Mouse (Mus musculus) frontal cortex, postnatal 36 days (tissue): ENCODE measurements around the gene Wfdc2.

Experiments used
- DNase-seq, 2 experiments: peaks; one replicate each; pipeline ENCODE4 v3.0.0; 2022; ENCODE audit warnings: low spot score in 2 of 2

Wfdc2 gene

DNA sequence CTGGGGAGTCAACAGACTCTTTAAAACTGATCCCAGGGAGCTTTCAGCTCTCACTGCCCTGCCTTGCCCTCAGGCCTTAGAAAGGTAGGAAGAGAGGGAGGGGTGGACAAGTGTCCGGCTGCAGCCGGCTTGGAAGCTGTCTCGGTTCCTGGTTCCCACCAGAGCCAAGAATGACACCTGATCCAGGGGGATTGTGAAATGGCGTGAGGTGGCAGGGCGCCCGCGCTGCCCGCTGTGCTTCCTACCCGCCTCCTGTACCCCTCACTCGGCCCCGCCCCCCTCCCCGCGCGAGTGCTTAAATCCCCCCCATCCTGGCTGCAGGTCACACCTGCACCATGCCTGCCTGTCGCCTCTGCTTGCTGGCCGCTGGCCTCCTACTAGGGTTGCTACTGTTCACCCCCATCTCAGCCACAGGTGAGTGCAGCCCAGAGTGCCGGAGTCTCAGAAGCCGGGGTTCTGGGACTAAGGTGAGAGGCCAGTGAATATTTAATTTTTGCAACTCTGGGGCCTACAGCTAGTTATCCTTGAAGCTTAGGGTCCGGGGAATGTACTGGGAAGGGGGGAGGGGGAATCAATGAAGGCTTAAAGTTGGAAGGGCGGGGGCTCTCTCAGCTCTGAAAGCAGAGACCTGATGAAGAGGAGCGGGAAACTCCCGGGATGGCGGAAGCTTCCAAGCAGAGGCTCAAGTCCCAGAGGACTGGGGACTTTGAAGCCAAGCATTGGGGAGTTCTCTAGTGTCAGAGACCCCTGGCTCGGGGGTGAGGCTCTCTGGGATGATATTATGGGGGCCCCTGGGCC, at the start of gene Wfdc2:
TSS of gene Wfdc2 (plus strand) at position 23 of the 798 bp plus-strand sequence.
- DNase-seq, result no peak

DNA sequence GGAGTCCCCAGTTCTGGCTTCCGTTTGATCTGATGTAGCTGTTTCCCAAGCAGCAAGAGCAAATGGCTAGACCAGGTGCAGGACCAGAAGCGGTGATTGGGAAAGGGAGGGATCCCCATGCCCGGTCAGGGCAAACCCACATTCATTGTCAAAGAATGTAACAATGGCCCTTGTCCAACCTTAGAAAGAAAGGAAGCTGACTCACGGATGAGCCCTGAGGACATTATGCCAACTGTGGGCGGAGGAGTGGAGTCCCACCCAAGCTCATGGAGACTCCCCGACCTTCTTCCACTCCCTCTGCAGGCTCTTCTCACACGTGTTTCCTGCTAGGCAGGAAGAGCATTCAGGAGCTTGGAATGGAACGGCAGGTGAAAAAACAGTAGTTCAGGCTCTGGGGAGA, 48.8 kb upstream of the Wfdc2 start:
- no peak for DNase-seq

DNA sequence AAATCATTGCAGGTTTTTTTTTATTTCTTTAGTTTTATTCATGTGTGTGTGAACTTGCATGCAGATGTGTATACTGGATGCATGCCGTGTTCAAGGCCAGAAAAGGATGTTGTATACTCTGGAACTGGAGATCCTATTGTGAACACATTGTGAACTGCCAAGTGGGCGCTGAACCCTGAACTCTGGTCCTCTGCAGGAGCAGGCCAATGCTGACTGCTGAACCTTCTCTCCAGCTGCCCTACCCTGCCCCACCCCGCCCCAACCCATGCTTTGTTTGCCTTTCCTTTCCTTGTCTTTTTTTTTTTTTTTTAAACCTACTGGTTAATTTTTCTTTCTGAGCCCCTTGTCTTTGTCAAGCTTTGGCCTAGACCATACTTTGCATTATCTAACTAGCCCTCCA, 47.3 kb upstream of the Wfdc2 start:
- DNase-seq, result no peak

DNA sequence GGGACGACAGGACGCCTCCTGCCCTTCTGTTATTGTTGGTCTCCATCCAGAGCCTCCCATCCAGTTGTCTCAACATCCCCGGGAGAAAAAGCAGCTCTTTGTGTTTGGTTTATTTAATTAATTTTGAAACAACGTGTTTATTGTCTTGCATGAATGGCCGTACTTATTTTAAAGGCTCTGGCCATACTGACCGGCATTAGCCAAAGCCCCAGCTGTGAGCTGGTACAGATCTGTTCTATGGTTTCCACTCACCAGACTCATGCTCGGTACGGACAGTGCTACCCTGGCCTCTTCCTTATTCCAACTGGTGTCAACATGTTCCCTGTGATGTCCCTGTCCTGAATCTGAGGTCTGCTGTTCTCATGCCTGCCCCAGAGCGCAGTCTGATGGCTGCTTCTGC, 46.3 kb upstream of the Wfdc2 start:
- no peak for DNase-seq

DNA sequence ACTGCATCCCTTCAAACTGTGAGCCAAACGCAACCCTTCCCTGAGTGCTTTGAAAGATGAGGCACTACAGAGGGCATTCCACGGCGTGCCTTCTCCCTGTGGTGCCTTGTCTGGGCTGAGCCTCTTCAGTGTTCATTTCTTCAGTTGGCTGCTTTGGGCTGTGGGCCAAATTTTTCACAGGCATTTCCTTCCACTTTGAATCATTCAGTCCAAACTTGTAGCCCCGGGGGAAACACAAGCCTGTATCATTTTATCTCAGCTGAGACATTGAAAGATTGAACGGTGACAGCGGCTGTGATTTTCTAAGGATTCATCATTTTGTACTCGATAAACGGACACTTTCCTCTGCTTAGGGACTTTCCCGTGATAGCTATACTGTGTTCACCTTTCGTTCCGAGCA, 45.6 kb upstream of the Wfdc2 start:
- no peak for DNase-seq

DNA sequence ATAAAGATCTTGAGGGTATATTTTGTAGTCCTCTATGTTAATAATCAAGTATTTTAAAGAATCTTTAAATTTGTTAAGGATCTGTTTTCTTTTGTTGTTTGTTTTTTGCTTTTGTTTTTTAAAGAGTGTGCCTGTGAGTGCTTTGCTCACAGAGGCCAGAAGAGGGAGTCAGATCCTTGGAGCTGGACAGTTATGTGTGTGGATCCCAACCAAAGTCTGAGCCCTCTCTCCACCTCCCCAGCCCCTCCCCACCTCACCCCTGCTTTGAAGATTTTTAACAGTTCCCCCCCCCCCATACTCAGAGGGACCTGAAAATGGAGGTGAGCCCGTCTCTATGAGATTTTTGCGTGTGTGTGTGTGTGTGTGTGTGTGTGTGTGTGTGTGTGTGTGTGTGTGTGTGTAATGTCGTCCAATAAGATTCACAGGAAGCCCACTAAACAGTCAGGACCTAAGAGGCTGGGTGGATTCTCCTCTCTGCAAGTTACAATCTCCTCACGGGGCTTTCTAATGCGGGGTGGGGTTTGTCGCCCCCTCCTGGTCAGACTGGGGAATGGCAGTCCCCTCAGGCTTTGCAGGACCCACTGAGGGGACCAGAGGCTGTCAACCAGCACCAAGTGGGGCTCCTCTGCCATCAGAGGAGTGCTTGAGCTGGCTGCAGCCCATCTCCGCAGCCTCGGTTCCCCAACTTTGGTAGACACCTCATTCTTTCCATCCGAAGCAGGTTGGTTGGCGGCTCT, 44.6 kb upstream of the Wfdc2 start:
- peak in 1 of 2 experiments; percentile 49 for DNase-seq

DNA sequence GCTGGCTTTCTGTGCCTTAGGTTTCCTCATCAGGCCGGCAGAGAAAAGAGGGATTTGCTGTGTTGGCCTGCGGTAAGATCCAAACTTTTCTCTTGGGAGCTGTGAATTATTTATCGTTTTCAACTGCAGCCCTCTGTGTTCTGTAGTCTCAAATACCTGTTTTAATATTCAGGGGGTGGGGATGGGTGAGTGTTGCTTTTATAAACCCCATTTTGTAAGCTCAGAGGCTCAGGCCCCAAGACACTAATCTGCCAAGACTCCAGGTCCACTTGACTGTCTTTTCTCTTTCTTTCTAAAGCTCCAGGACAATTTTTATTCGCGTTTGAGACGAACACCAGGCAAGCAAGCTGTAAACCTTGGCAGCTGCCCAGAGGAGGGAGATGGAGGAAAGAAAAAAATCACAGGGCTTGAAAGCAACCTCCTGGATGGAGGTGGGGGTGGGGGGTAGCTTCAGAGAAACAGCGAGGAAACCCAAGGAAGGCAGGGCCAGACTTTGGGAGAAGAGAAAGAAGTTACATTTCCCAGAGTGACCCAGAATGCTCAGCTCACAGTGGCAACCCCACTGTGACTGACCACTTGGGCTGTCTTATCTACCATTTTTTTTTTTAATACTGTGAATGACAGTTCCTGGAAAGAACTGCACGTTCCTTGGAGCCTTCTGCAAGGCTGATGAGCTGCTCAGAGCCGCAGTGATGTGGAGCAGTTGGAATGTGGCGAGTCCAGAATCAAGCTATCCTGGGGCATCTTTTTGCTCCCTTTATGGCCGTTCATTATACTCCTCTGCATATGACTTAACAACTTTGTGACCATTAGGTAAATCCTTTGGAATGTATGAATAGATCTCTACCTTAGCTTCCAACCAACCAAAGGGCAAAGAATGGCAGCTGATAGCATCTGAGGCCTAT, 43.7 kb upstream of the Wfdc2 start:
- no peak for DNase-seq

DNA sequence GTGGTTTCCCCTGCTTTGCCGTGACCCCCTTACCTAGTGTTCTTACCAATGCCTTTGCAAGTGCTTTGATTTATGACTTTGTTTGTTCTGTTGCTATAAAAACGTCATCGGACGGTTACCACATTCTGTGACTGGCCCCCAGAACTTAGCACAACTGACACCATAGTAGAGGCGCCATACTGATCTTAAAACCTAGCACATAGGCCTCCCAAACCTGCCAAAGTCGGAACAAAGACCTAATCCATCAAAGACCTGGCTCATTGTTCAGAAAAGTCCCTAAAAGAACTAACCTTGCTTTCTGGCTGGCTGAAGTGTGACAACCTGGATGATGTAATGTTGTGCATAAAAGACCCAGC, 43.1 kb upstream of the Wfdc2 start:
- no peak for DNase-seq

DNA sequence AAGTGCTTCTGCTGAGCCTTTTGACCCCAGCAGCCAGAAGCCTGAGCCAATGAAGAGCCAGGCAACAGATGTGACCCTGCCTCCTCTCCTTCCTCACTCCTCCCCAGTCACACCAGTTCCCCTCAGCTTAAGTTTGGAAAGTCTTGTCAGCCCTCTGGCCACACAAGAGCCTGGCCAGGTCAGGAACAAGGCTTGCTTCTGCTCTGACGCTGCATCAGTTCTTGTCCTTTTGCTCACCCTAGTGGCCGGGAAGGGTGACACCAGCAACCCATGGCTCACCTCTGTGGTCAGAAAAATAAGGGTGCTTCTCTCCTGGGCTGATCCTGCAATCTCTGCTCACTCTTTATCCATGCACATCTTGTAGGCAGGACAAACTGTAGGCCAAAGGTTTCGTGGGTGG, 41.4 kb upstream of the Wfdc2 start:
- DNase-seq, result no peak

DNA sequence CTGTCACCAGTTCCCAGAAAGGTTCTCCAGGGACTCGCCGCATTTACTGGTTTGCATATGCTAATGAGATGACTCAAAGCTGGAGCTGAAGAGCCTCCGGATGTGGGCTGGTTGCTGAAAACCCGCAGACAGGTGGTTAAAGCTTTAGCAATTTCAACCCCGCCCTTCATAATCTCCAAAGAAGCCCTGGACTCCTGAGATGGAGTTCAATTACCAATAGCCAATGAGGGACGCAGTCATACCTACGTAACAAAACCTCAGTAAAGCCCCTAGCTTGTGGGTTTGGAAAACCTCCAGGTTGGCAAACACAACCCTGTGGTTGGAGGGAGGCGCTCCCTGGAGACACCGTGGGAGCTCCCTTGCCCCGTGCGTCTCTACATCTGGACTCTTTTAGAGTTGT, 40.4 kb upstream of the Wfdc2 start:
- DNase-seq, result peak; percentile 21 to 37

DNA sequence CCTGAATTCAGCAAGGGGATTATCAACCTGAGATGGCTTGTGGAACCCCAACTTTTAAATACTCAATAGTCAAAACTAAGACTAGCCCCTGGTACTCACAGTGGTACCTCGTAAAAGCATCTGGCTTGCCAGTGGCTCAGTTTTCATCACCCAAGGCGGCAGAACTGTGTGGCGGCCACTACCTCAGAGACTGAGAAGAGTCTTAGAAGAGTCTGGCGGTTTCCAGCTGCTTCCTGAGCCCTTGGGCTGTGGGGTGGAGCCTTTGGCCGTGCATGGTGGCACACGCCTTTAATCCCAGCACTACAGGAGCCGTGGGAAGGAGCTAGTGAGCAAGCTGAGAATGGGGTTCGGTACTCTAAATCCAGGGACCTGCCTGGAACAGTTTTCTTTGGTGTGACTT, 39.9 kb upstream of the Wfdc2 start:
- no peak for DNase-seq

DNA sequence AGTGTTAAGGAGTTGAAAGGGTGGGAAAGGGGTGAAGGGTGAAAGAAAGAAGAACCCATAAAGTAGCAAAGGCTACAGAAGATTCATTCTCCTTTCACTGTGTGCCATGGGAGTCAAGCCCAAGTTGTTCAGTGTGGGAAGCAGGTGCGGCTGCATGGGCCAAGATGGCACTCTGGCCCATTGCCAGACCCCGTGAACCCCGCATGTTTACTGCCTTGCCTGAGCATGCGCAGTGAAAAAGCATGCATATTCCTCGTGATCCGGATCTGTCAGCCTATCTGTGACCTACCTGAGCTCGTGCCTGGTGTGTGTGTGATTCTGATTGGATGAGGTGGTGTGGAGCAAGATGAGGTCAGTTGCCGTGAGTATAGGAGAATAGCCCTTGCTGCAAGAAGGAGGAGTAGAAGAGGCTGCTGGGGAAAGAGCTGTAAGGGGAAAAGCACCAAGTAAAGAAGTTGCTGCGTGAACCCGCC, 38.9 kb upstream of the Wfdc2 start:
- no peak for DNase-seq

DNA sequence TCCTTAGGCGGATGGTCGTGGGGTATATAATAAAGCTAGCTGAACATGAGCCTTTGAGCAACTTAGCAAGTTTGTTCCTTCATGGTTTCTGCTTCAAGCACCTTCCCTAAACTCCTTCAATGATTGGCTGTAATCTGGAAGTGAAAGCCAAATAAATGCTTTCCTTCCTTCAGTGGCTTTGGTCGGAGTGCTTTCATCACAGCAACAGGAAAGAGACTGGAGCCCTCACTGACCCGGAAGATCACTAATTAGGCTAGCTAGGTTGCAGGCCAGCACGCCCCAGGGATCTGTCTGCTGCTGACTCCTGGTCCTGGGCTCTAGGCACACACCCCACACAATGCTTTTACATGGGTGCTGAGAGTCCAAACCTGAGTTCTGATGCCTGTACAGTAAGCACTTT, 33.7 kb upstream of the Wfdc2 start:
- no peak for DNase-seq

DNA sequence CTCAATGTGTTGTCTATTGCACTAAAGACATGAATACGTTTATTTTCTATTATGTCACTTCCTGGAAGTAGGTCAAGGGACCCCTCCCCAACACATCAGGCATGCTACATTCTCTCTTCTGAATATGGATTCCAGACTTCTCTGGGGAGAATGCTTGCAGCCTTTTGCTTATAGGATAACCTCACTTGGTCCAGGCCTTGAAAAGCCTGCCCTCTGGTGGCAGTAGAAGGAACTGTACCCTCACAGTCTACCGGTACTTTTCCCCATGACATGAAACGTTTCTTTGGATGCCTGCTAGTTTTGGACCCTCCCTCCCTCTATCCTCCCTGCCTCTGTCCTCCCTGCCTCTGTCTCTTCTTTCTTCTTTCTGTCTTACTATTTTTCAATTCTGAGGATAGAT, 31.0 kb upstream of the Wfdc2 start:
- DNase-seq, result peak; percentile 76 to 84

DNA sequence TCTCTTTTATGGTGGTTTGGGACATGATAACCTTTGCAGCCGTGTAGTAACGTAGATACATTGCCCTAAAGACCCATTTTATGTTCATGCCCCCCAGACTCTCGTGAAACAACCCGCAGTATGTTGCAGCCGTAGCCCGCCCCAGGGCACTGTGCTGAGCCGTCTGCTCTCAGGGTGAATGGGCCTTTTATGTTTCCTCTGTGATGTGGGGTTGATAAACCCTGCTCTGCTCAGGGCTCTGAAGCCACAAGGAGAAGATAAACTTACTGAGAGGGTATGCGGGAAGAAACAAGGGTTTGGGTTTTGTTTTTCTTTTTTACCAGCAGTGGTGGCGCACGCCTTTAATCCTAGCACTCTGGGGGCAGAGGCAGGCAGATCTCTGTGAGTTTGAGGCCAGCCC, 27.9 kb upstream of the Wfdc2 start:
- no peak for DNase-seq

DNA sequence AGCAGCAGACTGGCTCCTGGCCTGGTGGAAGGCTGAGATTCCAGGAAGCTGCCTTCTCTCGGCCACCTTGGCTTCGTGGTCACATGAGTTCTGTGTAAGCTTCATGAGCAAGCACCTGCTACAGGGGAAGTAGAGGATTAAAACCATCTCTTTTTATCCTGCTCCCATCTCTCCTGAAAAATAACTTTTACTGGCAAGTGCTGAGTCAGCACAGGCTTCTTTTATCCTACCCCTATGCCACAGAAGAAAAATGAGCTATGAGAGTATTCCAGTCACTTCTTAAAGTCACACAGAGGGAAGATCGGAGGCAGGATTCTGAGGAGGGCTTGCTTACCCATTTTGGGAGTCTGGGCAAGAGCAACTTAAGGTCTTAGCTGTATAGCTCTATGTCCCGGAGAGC, 25.2 kb upstream of the Wfdc2 start:
- DNase-seq, result no peak

DNA sequence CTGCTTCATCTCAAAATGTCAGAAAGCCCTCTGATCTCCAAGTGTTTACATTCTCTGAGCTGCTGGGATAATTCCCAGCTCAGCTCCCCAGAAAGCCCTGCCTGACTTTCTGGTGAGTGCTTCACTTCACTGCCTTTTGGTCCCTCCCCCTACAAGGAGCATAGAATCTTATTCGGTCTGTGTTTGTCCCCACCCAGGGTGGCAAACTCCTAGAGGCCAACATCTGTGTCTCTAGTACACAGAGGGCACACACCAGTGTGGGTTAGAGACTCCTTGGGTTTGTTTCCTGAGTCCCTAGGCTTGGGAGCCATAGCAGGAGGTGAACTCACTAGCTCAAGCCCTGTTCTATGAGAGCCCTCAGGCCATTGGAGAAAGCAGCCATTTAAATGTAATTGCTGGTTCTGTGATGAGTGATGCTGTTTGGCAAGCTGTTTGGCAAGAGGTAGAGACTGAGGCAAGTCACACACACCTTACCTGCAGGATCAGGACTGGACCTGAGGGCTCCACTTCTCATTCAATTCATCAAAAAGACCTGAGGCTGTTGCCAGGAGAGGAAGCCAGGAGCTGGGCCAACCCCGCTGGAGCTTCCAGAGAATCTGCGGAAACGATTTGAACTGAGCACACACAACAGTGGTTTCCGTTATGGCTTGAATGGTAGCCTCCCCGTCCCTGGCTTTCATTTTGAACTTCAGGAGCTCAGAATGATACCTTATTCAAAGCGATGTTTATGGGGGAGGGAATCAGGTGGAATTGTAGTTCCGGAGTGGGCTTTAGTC, 21.4 kb upstream of the Wfdc2 start:
- DNase-seq, result no peak

DNA sequence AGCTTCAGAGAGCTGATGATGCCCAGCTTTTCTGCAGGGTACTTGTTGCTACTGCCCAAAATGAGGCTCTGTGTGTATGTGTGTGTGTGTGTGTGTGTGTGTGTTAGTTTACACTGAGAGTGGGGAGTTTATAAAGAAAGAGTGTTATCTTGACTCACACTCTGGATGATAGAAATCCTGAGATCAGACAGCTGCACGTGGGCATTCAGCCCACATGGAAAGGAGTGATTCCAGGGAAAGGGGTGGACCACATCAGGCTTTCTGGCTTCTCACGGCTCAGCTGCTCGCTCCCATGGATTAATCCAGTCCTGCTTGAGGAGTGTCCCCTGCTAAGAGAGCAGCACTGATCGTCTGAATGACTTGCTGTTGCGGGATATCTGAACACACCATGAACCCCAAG, 20.1 kb upstream of the Wfdc2 start:
- peak; percentile 68 to 85 for DNase-seq

DNA sequence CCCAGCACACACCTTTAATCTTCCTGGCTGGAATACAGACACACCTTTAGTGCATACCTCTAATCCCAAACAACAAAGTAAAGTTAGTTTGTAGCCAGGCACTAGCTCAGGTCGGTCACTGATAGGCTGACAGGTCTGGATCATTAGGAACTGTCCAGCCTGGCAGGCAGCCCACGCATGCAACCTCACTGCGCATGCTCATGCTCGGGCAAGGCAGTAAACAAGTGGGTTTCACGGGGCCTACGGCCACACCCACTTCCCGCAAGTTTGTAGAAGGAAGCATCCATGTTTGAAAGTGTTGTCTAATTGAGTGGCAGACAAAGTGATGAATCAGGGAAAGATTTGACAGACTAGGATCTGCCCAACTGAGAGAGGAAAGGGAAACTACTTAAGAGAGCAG, 19.6 kb upstream of the Wfdc2 start:
- no peak for DNase-seq

DNA sequence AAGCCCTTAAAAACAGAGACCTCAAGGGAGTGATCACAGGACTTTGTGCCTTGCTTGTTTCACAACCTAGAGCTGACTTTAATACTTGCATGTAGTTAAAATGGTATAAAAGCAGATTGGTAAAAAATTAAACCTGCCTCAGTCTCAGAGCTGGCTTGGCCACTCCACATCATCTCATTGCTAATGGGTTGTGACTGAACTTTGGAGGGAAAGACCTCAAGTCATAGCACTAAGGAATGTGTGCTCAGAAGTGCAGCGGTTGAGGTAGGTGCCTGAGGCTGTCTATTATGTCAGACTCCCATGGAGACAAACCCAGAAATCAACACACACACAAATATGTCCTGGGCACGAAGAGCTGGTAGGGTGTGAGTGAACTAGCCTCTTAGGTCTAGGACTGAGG, 18.5 kb upstream of the Wfdc2 start:
- no peak for DNase-seq

DNA sequence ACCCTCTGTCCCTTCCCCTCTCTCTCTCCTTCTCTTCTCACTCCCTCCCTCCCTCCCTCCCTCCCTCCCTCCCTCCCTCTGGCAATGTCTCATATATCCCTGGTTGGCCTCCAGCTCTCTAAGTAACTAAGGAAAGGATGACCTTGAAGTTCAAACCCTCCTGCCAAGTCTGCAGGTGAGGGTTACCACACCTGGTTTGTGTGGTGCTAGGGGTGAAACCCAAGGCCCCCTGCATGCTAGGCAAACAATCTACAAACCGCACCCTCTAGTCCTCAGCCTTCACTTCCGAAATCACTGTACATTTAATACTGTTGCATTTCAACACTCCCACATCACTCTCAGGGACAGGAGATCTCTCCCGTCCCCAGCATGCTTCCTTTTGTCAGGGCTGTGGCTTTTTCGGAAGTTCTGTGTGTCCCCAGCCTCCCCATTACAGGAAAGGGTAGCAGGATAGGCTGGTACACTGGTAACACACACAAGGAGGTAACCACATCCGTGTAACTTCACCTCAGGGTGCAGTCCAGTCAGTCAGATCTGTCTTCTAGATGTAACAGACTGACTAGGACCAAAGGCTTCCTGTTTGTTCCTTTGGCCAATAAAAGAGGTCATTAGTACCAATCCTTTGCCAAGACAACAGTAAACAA, 17.6 kb upstream of the Wfdc2 start:
- DNase-seq, result no peak
